Mouse (Mus musculus) heart, embryonic 16.5 days (tissue): Measurements from ENCODE around the gene Calm3. TPM values are rescaled to one million over a fixed set of nuclear protein-coding genes. Genes with fewer than 3 reads are reported as not detected.
A peak's percentile ranks its signal among the peaks of the same experiment; 100 is the strongest.

Source experiments
- ATAC-seq: fragments of 200-750 bp; cut with Nextera tagmentation; replicated peaks from 2 replicates; pipeline ENCODE4 v1.8.0; 2017; ENCODE audit warnings: moderate number of reproducible peaks; ENCODE audit not compliant: insufficient read depth, low FRiP score; ENCODE audit errors: extremely low read depth
- H3K27ac ChIP-seq: fragments of 300-500 bp; sonication (generic); 2 replicates; pipeline ENCODE4 v1.5.1; 2014; ENCODE audit warnings: mild to moderate bottlenecking, low read length, control low read depth, moderate library complexity
- H3K27me3 ChIP-seq: fragments of 300-500 bp; sonication (generic); 2 replicates; pipeline ENCODE4 v1.6.1; 2014; ENCODE audit warnings: low read length, mixed read lengths; ENCODE audit not compliant: control insufficient read depth, insufficient read depth
- H3K36me3 ChIP-seq: fragments of 300-500 bp; sonication (generic); 2 replicates; pipeline ENCODE4 v1.6.1; 2014; ENCODE audit not compliant: control insufficient read depth, insufficient read depth
- H3K4me1 ChIP-seq: fragments of 300-500 bp; sonication (generic); 2 replicates; pipeline ENCODE4 v1.6.1; 2014; ENCODE audit warnings: low read length, mixed read lengths; ENCODE audit not compliant: control insufficient read depth, insufficient read depth
- H3K4me2 ChIP-seq: fragments of 300-500 bp; sonication (generic); 2 replicates; pipeline ENCODE4 v1.6.1; 2014; ENCODE audit warnings: low read depth, mild to moderate bottlenecking, control low read depth, low read length
- H3K4me3 ChIP-seq: fragments of 300-500 bp; sonication (generic); 2 replicates; pipeline ENCODE4 v1.5.1; 2014; ENCODE audit warnings: mild to moderate bottlenecking, control low read depth, low read length
- H3K9ac ChIP-seq: fragments of 300-500 bp; sonication (generic); 2 replicates; pipeline ENCODE4 v1.6.1; 2014; ENCODE audit warnings: low read length, control low read depth
- H3K9me3 ChIP-seq: fragments of 300-500 bp; sonication (generic); replicated peaks from 2 replicates; pipeline ENCODE4 v1.6.1; 2016; ENCODE audit warnings: low read length; ENCODE audit not compliant: control insufficient read depth
- WGBS: fragments of 180-500 bp; shearing (Covaris S2); extraction: QIAGEN DNeasy Blood & Tissue Kit; methylation state at CpG from one replicate; pipeline ENCODE4 v1.1.7; 2014; 5-methylcytosine and 5-hydroxymethylcytosine counted together
- polyA plus RNA-seq: library from polyadenylated mRNA; unstranded; fragments of >200 nt; fragmentation: Nextera tagmentation; extraction: Ambion mirVana; gene quantifications from 2 replicates; pipeline ENCODE4 v1.2.1, GENCODE M21; 2015

Gene Calm3
- polyA plus RNA-seq, 1 experiment from 2014 or later = 128 TPM

DNA sequence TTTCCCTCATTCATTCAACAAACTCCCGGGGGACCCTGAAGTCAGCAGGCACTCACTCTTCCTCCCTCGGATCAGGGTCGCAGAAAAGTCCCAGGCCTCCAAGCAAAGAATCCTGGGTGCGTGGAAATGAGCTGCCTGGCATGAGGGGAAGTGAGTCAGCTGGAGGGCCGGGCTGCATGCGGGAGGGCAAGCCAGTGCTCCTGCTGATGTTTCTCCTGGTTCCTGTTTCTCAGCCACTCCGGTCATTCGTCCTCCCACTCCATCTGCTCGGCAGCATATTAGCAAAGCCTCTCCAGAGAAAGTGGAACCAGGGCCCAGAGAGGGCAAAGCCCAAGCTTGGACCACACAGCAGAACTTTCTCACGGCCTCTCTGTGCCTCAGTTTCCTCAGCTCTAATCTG lies 14.0 kb downstream of the Calm3 start:
- Histone ChIP-seq H3K4me1 (peaks cover 41% of the 10 kb centered on the region), H3K9ac (no peak overlapping the region), H3K27ac (no peak overlapping the region), H3K27me3 (peaks cover 21% of the 10 kb centered on the region; the same call in 1 of the 2 replicates), H3K36me3 (peaks cover 8% of the 10 kb centered on the region), H3K4me2 (no peak overlapping the region), H3K9me3 (no peaks in the 10 kb centered on the region), H3K4me3 (no peak overlapping the region)
- 38% methylated on average over 10 of the region's 10 CpGs for WGBS
- ATAC-seq = no peak

DNA sequence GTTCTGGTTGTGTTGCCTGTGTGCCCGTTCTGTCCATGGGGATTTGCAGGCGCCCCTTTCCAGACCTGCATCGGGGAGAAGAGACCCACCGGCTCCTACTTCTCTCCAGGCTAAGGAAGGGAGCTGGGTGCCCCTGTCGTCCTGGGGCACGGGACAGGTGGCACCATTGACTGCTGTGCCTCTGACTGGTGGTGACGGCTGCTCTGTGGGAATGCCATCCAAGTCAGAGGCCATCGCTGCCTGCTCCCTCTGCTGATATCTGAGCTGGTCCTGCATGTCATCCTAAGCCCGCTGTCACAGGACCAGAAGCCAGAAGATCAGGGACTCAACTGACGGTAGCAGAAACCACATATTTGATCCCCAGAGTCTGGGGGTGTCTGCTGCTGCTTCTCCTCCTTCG lies 15.1 kb downstream of the Calm3 start:
- Histone ChIP-seq H3K36me3 (no peaks in the 10 kb centered on the region), H3K4me3 (no peak overlapping the region), H3K27me3 (peaks cover 26% of the 10 kb centered on the region), H3K4me2 (no peak overlapping the region), H3K4me1 (peaks cover 44% of the 10 kb centered on the region), H3K27ac (no peak overlapping the region), H3K9me3 (no peaks in the 10 kb centered on the region), H3K9ac (no peak overlapping the region)
- no peak for ATAC-seq
- WGBS = 40% methylated on average over 11 of the region's 11 CpGs

DNA sequence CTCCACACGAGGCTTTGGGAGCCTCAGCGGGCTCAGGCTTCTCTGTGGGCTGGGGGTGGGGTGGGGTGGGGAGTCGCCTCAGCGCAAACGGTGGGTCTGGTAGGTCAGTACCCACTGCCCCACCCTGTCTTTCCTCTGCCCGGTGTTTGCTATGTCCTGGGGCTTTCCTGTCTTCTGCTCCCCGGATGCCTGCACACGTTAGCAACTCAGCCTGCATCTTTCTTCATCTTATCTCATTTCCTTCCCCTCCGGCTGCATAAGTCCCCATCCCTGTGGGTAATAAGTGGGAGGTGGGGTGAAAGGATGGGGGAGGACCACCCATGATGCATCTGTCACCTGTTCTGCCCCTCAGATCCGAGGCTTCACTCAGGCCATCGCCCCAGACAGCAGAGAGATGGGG lies 15.5 kb downstream of the Calm3 start:
- 13% methylated on average over 11 of the region's 11 CpGs for WGBS
- H3K9ac ChIP-seq = 0 out of 2 replicates have a peak overlapping the region, but pooled peaks have one; percentile 10
- no peaks in the 10 kb centered on the region for H3K9me3 ChIP-seq
- ATAC-seq = no peak
- H3K4me3 ChIP-seq = peak overlapping the region; percentile 7; the same call in 1 of the 2 replicates
- no peaks in the 10 kb centered on the region for H3K36me3 ChIP-seq
- peaks cover 27% of the 10 kb centered on the region for H3K27me3 ChIP-seq
- H3K27ac ChIP-seq = no peak overlapping the region
- peak overlapping the region; percentile 34 for H3K4me2 ChIP-seq
- peaks cover 45% of the 10 kb centered on the region for H3K4me1 ChIP-seq

DNA sequence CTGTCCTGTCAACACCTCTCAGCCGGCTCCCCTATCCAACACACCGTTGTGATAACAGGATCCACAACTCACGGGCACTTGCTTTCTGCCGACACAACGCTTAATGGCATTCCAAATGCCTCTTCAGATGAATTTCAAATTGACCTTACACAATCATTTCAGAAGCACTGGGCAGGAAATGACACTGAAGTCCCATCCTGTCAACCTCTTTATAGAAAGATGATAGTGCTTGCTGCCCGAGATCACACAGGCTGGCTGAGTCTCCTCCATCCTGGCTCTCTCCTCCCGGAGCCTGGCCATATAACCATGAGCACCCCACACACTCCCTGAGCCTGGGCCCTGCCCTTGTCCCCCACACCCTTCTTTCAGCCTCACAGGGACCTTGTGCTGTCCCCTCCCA lies 16.1 kb downstream of the Calm3 start:
- H3K27me3 ChIP-seq = peaks cover 26% of the 10 kb centered on the region
- H3K36me3 ChIP-seq = no peaks in the 10 kb centered on the region
- ATAC-seq = 0 out of 2 replicates have a peak, but pooled peaks have one; percentile 29
- no peak overlapping the region for H3K27ac ChIP-seq
- H3K4me3 ChIP-seq = peak overlapping the region; percentile 15; the same call in 1 of the 2 replicates
- peak overlapping the region; percentile 34; the same call in 1 of the 2 replicates for H3K4me2 ChIP-seq
- no peaks in the 10 kb centered on the region for H3K9me3 ChIP-seq
- 0 out of 2 replicates have a peak overlapping the region, but pooled peaks have one; percentile 10 for H3K9ac ChIP-seq
- 7% methylated on average over 7 of the region's 7 CpGs for WGBS
- peaks cover 45% of the 10 kb centered on the region for H3K4me1 ChIP-seq

DNA sequence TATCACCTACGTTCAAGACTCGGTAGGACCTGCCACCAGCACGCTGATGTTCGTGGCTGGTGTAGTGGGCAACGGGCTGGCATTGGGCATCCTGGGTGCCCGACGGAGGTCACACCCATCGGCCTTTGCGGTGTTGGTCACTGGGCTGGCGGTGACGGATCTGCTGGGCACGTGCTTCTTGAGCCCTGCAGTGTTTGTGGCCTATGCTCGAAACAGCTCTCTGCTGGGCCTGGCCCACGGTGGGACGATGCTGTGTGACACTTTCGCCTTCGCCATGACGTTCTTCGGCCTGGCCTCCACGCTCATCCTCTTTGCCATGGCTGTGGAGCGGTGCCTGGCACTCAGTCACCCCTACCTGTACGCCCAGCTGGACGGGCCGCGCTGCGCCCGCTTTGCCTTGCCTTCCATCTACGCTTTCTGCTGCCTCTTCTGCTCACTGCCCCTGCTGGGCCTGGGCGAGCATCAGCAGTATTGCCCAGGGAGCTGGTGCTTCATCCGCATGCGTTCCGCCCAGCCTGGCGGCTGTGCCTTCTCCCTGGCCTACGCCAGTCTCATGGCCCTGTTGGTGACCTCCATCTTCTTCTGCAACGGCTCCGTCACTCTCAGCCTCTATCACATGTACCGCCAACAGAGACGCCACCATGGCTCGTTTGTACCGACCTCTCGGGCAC lies 16.9 kb downstream of the Calm3 start:
- no peak for ATAC-seq
- Histone ChIP-seq H3K4me2 (no peak overlapping the region; the same call in 1 of the 2 replicates), H3K4me1 (peaks cover 45% of the 10 kb centered on the region), H3K4me3 (no peak overlapping the region), H3K27ac (no peak overlapping the region), H3K36me3 (no peaks in the 10 kb centered on the region), H3K9ac (peak overlapping the region; percentile 20; the same call in 1 of the 2 replicates), H3K9me3 (no peaks in the 10 kb centered on the region), H3K27me3 (peaks cover 25% of the 10 kb centered on the region)
- WGBS = 87% methylated on average over 41 of the region's 41 CpGs

DNA sequence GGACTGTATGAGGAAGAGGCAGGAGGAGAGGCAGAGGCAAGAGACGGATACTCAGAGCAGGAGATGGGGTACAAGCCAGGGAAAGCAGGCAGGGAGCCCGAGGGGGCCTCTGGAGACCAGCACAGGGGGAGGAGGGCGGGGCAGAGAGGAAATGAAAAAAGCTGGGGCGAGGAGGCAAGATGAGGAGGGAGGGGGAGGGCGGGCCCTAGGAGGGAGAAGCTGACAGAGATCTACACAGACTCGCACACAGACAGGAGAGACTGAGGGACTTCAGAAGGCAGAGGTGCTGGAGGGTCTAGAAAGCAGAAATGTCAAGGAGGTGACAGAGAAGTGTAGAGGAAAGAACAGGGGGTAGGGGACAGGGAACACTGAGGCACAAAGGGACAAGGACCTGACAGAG lies 17.6 kb downstream of the Calm3 start, which contains the start of gene Ptgir:
Gene Ptgir (plus strand): TSS at position 210 of the 400 bp plus-strand sequence.
- 39% methylated on average over 6 of the region's 6 CpGs for WGBS
- no peak for ATAC-seq
- Histone ChIP-seq H3K9ac (peak within 1 kb of the TSS; percentile 20; the same call in 1 of the 2 replicates), H3K9me3 (no peaks in the 10 kb centered on the region), H3K4me2 (no peak within 1 kb of the TSS; the same call in 1 of the 2 replicates), H3K36me3 (no peaks in the 10 kb centered on the region), H3K4me1 (peaks cover 45% of the 10 kb centered on the region), H3K27ac (peak within 1 kb of the TSS; percentile 42; the same call in 1 of the 2 replicates), H3K4me3 (no peak within 1 kb of the TSS), H3K27me3 (peaks cover 26% of the 10 kb centered on the region)

DNA sequence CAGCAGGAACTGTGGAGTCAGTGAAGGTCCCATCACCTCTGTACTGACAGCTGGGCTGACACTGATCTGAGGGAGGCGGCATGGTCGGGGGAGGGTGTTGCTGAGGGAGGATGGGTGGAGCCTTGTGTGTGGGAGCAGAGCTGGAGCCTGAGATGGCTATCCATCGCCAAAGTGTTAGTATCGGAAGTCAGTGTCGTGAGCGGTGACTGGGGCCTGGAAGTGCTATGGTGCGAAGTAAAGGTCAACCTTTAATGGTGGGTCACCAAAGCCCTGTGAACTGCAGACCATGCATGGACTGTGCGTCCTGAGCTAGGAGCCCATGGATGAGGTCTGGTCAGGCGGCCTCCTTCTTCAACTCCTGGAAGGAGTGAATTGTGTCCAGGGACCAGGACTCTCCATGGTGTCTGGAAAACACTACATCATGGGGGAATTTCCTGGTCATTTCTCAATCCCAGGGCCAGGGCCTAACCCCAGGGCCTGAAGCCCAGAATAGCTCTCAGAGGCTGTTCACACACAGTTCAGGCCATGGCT lies 18.4 kb downstream of the Calm3 start:
- Histone ChIP-seq H3K4me3 (no peak overlapping the region), H3K27ac (peak overlapping the region; percentile 42; the same call in 1 of the 2 replicates), H3K9ac (no peak overlapping the region), H3K36me3 (no peaks in the 10 kb centered on the region), H3K27me3 (peaks cover 29% of the 10 kb centered on the region), H3K4me2 (no peak overlapping the region), H3K9me3 (no peaks in the 10 kb centered on the region), H3K4me1 (peaks cover 45% of the 10 kb centered on the region)
- WGBS = 57% methylated on average over 9 of the region's 9 CpGs
- 0 out of 2 replicates have a peak, but pooled peaks have one; percentile 24 for ATAC-seq

DNA sequence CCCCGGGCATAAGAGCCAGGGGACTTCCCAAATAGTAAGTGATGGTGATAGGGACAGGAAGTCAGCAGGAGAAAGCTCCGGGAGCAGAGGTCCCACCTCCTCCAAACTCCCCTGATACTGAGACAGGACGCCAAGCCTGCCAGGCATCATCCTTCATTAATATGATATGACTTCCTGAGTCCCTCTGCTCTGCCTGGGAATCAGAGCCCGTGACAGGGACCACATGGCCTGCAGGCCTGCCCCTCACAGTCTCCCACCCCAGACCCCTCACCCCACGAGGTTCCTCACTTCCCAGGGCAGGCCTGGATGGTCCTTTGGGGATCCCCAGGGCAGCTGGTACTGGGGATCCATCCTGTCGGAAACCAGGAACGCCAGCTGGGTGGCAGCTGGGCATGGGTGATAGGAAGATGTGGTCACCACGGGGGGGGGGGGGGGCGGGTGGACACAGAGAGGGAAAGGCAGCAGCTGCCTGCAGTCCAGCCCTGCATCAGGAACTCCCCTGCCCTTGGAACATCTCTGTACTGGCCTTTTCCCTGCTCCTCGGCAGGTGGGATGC lies 19.7 kb downstream of the Calm3 start:
- peaks cover 29% of the 10 kb centered on the region for H3K27me3 ChIP-seq
- H3K4me3 ChIP-seq = no peak overlapping the region
- no peak overlapping the region for H3K27ac ChIP-seq
- ATAC-seq = no peak
- peaks cover 36% of the 10 kb centered on the region for H3K4me1 ChIP-seq
- H3K9ac ChIP-seq = 0 out of 2 replicates have a peak overlapping the region, but pooled peaks have one; percentile 34
- WGBS = 39% methylated on average over 9 of the region's 10 CpGs
- H3K4me2 ChIP-seq = no peak overlapping the region
- no peaks in the 10 kb centered on the region for H3K36me3 ChIP-seq
- H3K9me3 ChIP-seq = no peaks in the 10 kb centered on the region
